Mouse (Mus musculus) gastrocnemius, postnatal 36 days (tissue): Measurements from ENCODE around the gene Tbc1d23. TPM values are rescaled to one million over a fixed set of nuclear protein-coding genes. Genes with fewer than 3 reads are reported as not detected.
A peak's percentile ranks its signal among the peaks of the same experiment; 100 is the strongest.

ENCODE experiments used
- DNase-seq, 2 experiments: peaks; one replicate each; pipeline ENCODE4 v3.0.0; 2022
- intact Hi-C: fragments of 180-260 bp; cut with DNase I; formaldehyde crosslinking; loops from one replicate; pipeline ENCODE4 v1.15.1; 2025
- total RNA-seq, 2 experiments: library from RNA; stranded (reverse); gene quantifications; 2 replicates each; pipeline ENCODE4 v1.2.3; 2021

Tbc1d23 gene
- total RNA-seq, 2 experiments from 2014 or later, result 16.4 to 17.6 TPM

DNA sequence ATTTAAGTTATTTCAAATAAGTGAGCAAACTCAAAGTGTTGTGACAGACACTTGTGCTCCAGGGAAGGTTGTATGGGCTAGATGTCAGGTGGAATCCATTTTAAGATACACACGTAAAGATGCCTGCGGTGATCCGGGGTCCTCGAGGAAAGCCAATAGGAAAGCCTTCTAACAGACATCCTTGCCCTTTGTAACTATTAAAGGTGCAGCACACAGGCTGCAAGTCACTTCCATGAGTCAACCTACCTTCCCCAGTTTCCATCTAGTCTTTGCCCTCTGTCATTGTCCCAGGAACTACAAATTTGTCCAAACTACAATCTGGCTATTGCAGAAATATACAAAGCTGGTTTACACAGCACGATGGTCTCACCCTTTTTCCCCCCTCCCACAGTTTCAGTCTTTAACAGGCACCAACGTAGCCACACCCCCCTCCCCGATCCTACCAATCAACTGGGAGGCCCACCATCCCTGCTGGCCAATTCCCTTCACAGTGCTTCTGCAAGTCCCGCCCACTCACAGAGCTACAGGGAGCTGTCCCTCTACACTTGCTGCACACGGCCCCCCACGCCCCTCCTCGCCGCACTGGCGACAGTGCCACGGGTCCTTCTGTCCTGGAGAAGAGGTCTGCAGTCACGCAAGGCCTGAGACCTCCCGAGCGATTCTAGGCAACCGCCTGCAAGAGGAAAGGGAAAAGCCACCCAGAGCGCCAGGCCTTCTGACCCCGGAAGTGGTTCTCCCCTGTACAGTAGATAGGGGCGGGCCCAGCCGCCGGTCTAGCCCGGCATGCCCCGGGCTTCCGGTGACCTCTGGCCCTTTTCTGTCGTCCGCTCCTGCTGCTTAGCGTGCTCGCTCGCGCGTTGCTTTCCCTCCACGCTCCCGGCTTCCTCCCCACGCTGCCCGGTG, 110.1 kb downstream of the Tbc1d23 start, which contains the start of gene Tomm70a:
Gene Tomm70a, plus strand, starts transcription at position 791 of the 903 bp plus-strand sequence.
- DNase-seq, result peak; percentile 89 to 91

More for the DNA sequence above, 110.1 kb downstream of the Tbc1d23 start, which contains the start of gene Tomm70a:
- intact Hi-C loops, result loop anchor here (5.0 kb wide), 1 partner anchor 46 kb away; the partner anchor contains the start of gene Nit2

Other genes with a start within 250 kb of the Tbc1d23 start
- not detected for gene Tmem45a2, start 160.1 kb downstream of the Tbc1d23 start, total RNA-seq
- 10 to 100 TPM; 30.4 to 33.1 TPM for gene Tomm70a, start 109.8 kb downstream of the Tbc1d23 start, total RNA-seq
- gene Nit2, start 64.2 kb downstream of the Tbc1d23 start, total RNA-seq, result 10 to 100 TPM; 24.1 to 25.1 TPM
- gene Tmem30c, start 61.4 kb upstream of the Tbc1d23 start, total RNA-seq, result not detected
- gene Filip1l, start 121.6 kb upstream of the Tbc1d23 start, total RNA-seq, result 10 to 100 TPM; 41.9 to 48.5 TPM